Comparison of ENCODE assay signal across 15 mouse cellular contexts in genomic region chr10:108930299-108930698, GRCm38 (mm10).
DNase-seq lines count a peak whose midpoint lies in the region; ATAC-seq and TF ChIP-seq lines count a peak whose summit lies in the region.
"Had no signal": no experiment of that assay in that cellular context is flagged by ENCODE, and none has a peak within 500 bp of the region (broad histone marks: within the 10 kb centered on the region; RNA-seq: fewer than 3 reads in every experiment).

No protein-coding gene starts in this region.

- H3K27me3 ChIP-seq in kidney, embryonic 15.5 days = no peaks in the 10 kb centered on the region
- no peaks in the 10 kb centered on the region for H3K27me3 ChIP-seq in midbrain, postnatal 0 days (ENCODE audit: insufficient read depth, low read length)
- no peaks in the 10 kb centered on the region for H3K27me3 ChIP-seq in midbrain, embryonic 16.5 days (ENCODE audit: control insufficient read depth, insufficient read depth, low read depth, low read length)
- no peaks in the 10 kb centered on the region for H3K27me3 ChIP-seq in hindbrain, embryonic 16.5 days (replicated peaks; ENCODE audit: control insufficient read depth, insufficient read depth, low read length)
- H3K27me3 ChIP-seq in heart, embryonic 12.5 days (replicated peaks) = no peaks in the 10 kb centered on the region
- H3K27me3 ChIP-seq in neural tube, embryonic 15.5 days (replicated peaks) = no peaks in the 10 kb centered on the region
- H3K27me3 ChIP-seq: liver, embryonic 13.5 days had no signal

- no peak overlapping the region for H3K4me3 ChIP-seq in kidney, embryonic 15.5 days (replicated peaks)
- H3K4me3 ChIP-seq in midbrain, postnatal 0 days (ENCODE audit: low read depth, low read length) = no peak overlapping the region
- H3K4me3 ChIP-seq in midbrain, embryonic 16.5 days (ENCODE audit: low read depth, low read length) = no peak overlapping the region
- H3K4me3 ChIP-seq in hindbrain, embryonic 16.5 days (ENCODE audit: low read length) = no peak overlapping the region
- H3K4me3 ChIP-seq in heart, embryonic 12.5 days = no peak overlapping the region
- H3K4me3 ChIP-seq in neural tube, embryonic 15.5 days (replicated peaks) = no peak overlapping the region
- H3K4me3 ChIP-seq: liver, embryonic 13.5 days; midbrain, embryonic 10.5 days had no signal

- H3K9me3 ChIP-seq in kidney, embryonic 15.5 days (replicated peaks) = no peaks in the 10 kb centered on the region
- H3K9me3 ChIP-seq in midbrain, postnatal 0 days (ENCODE audit: low read length) = no peaks in the 10 kb centered on the region
- H3K9me3 ChIP-seq in midbrain, embryonic 16.5 days (replicated peaks; ENCODE audit: control insufficient read depth, low read length, poor library complexity, severe bottlenecking) = no peaks in the 10 kb centered on the region
- no peaks in the 10 kb centered on the region for H3K9me3 ChIP-seq in hindbrain, embryonic 16.5 days (ENCODE audit: control insufficient read depth, low read length)
- no peaks in the 10 kb centered on the region for H3K9me3 ChIP-seq in heart, embryonic 12.5 days (replicated peaks)
- no peaks in the 10 kb centered on the region for H3K9me3 ChIP-seq in neural tube, embryonic 15.5 days (replicated peaks)
- H3K9me3 ChIP-seq: liver, embryonic 13.5 days; midbrain, embryonic 10.5 days had no signal

- H3K4me1 ChIP-seq in kidney, embryonic 15.5 days = no peaks in the 10 kb centered on the region
- no peaks in the 10 kb centered on the region for H3K4me1 ChIP-seq in midbrain, postnatal 0 days (ENCODE audit: insufficient read depth, low read length)
- no peaks in the 10 kb centered on the region for H3K4me1 ChIP-seq in midbrain, embryonic 16.5 days (ENCODE audit: control insufficient read depth, insufficient read depth, low read length)
- H3K4me1 ChIP-seq in hindbrain, embryonic 16.5 days (ENCODE audit: control insufficient read depth, insufficient read depth, low read depth, low read length) = no peaks in the 10 kb centered on the region
- no peaks in the 10 kb centered on the region for H3K4me1 ChIP-seq in heart, embryonic 12.5 days (replicated peaks)
- H3K4me1 ChIP-seq in neural tube, embryonic 15.5 days = no peaks in the 10 kb centered on the region
- H3K4me1 ChIP-seq: liver, embryonic 13.5 days; midbrain, embryonic 10.5 days had no signal

- no peak overlapping the region for H3K4me2 ChIP-seq in kidney, embryonic 15.5 days
- no peak overlapping the region for H3K4me2 ChIP-seq in midbrain, postnatal 0 days (ENCODE audit: low read depth, low read length, poor library complexity, severe bottlenecking)
- H3K4me2 ChIP-seq in midbrain, embryonic 16.5 days (ENCODE audit: low read length) = no peak overlapping the region
- no peak overlapping the region for H3K4me2 ChIP-seq in hindbrain, embryonic 16.5 days (ENCODE audit: low read length)
- H3K4me2 ChIP-seq in heart, embryonic 12.5 days = no peak overlapping the region
- no peak overlapping the region for H3K4me2 ChIP-seq in neural tube, embryonic 15.5 days
- H3K4me2 ChIP-seq: liver, embryonic 13.5 days had no signal

- no peak for DNase-seq in kidney, adult 9 months
- DNase-seq in midbrain, postnatal 0 days (ENCODE audit: low spot score) = peak; percentile 61
- no peak for DNase-seq in right cerebral cortex, postnatal 10 days (ENCODE audit: low spot score in 2 of 2)
- DNase-seq: adrenal gland, adult 8-10 months; forebrain, postnatal 0 days; gastrocnemius, postnatal 36 days; liver, embryonic 13.5 days; right cerebral cortex, postnatal 14 days had no signal

- no peak for TF ChIP-seq CTCF in midbrain, postnatal 0 days (IDR thresholded peaks at IDR 0.05)

- ATAC-seq in kidney, embryonic 15.5 days (replicated peaks; ENCODE audit: low FRiP score) = peak; percentile 95
- ATAC-seq in midbrain, postnatal 0 days (ENCODE audit: low FRiP score) = no peak
- no peak for ATAC-seq in midbrain, embryonic 16.5 days
- peak; percentile 84 for ATAC-seq in hindbrain, embryonic 16.5 days
- ATAC-seq in heart, embryonic 12.5 days (ENCODE audit: insufficient number of reproducible peaks, low FRiP score) = no peak
- no peak for ATAC-seq in neural tube, embryonic 15.5 days (ENCODE audit: low FRiP score)
- ATAC-seq: forebrain, postnatal 0 days; intestine, postnatal 0 days had no signal

- 42% methylated on average over 3 of the region's 3 CpGs for WGBS in kidney, embryonic 15.5 days
- WGBS in midbrain, postnatal 0 days = 83% methylated on average over 3 of the region's 3 CpGs
- 77% methylated on average over 3 of the region's 3 CpGs for WGBS in midbrain, embryonic 16.5 days
- 71% methylated on average over 3 of the region's 3 CpGs for WGBS in hindbrain, embryonic 16.5 days
- WGBS in heart, embryonic 12.5 days = 74% methylated on average over 3 of the region's 3 CpGs
- WGBS in neural tube, embryonic 15.5 days = 52% methylated on average over 3 of the region's 3 CpGs

- H3K9ac ChIP-seq in kidney, embryonic 15.5 days = no peak overlapping the region
- H3K9ac ChIP-seq in midbrain, postnatal 0 days (replicated peaks; ENCODE audit: low read length, poor library complexity, severe bottlenecking) = no peak overlapping the region
- no peak overlapping the region for H3K9ac ChIP-seq in midbrain, embryonic 16.5 days (ENCODE audit: low read depth, low read length)
- no peak overlapping the region for H3K9ac ChIP-seq in hindbrain, embryonic 16.5 days (ENCODE audit: low read depth, low read length)
- H3K9ac ChIP-seq in heart, embryonic 12.5 days = no peak overlapping the region
- H3K9ac ChIP-seq in neural tube, embryonic 15.5 days (replicated peaks) = no peak overlapping the region
- H3K9ac ChIP-seq: forebrain, postnatal 0 days; liver, embryonic 13.5 days had no signal

- no peaks in the 10 kb centered on the region for H3K36me3 ChIP-seq in kidney, embryonic 15.5 days
- H3K36me3 ChIP-seq in midbrain, postnatal 0 days (ENCODE audit: insufficient read depth, low read length) = no peaks in the 10 kb centered on the region
- H3K36me3 ChIP-seq in midbrain, embryonic 16.5 days (ENCODE audit: control insufficient read depth, insufficient read depth, low read length) = no peaks in the 10 kb centered on the region
- no peaks in the 10 kb centered on the region for H3K36me3 ChIP-seq in hindbrain, embryonic 16.5 days (ENCODE audit: control insufficient read depth, insufficient read depth, low read length)
- no peaks in the 10 kb centered on the region for H3K36me3 ChIP-seq in heart, embryonic 12.5 days
- no peaks in the 10 kb centered on the region for H3K36me3 ChIP-seq in neural tube, embryonic 15.5 days
- H3K36me3 ChIP-seq: liver, embryonic 13.5 days; midbrain, embryonic 10.5 days had no signal

- no peak overlapping the region for H3K27ac ChIP-seq in kidney, embryonic 15.5 days
- no peak overlapping the region for H3K27ac ChIP-seq in midbrain, postnatal 0 days (ENCODE audit: low read depth, low read length)
- H3K27ac ChIP-seq in midbrain, embryonic 16.5 days (ENCODE audit: low read length) = no peak overlapping the region
- H3K27ac ChIP-seq in hindbrain, embryonic 16.5 days (ENCODE audit: low read depth, low read length) = no peak overlapping the region
- no peak overlapping the region for H3K27ac ChIP-seq in heart, embryonic 12.5 days (ENCODE audit: poor library complexity, severe bottlenecking)
- no peak overlapping the region for H3K27ac ChIP-seq in neural tube, embryonic 15.5 days (replicated peaks)
- H3K27ac ChIP-seq: liver, embryonic 13.5 days; midbrain, embryonic 10.5 days had no signal

Comparison
In these comparisons a context has a peak if more than half of its experiments do, and no peak if none do; other contexts are left out.
1. ATAC-seq: peak in kidney, embryonic 15.5 days (single experiment) and hindbrain, embryonic 16.5 days (single experiment); none in midbrain, postnatal 0 days (single experiment), midbrain, embryonic 16.5 days (single experiment), heart, embryonic 12.5 days (single experiment) and neural tube, embryonic 15.5 days (single experiment).